Mouse (Mus musculus): ENCODE measurements around the gene Ikzf1. TPM values are rescaled to one million over a fixed set of nuclear protein-coding genes. Genes with fewer than 3 reads are reported as not detected.

Ikzf1 gene
- polyA plus RNA-seq (2015; fragmentation: Nextera tagmentation; extraction: Ambion mirVana), result 1.6 and 1.9 TPM in 2 replicates

GRCm38 (mm10) chr11:11684930-11685852 lies at the start of gene Ikzf1:
Ikzf1 (plus strand) TSS chr11:11685003.
- H3K36me3 ChIP-seq (replicated peaks), result no peaks in the 10 kb centered on the region
- H3K9me3 ChIP-seq, result no peaks in the 10 kb centered on the region
- H3K4me3 ChIP-seq, result peak within 1 kb of the TSS; percentile 55
- H3K4me2 ChIP-seq, result peak within 1 kb of the TSS; percentile 100
- WGBS, result 1% methylated on average over 78 of the region's 100 CpGs
- H3K27me3 ChIP-seq (replicated peaks), result peaks cover 37% of the 10 kb centered on the region
- H3K9ac ChIP-seq, result peak within 1 kb of the TSS; percentile 27
- peak; percentile 83 for ATAC-seq (replicated peaks)
- H3K4me1 ChIP-seq, result peaks cover 18% of the 10 kb centered on the region
- no peak within 1 kb of the TSS for H3K27ac ChIP-seq

- Histone ChIP-seq H3K9me3 (no peaks in the 10 kb centered on the region), H3K27ac (no peak overlapping the region), H3K9ac (no peak overlapping the region), H3K4me1 (no peaks in the 10 kb centered on the region), H3K4me2 (no peak overlapping the region), H3K36me3 (replicated peaks) (no peaks in the 10 kb centered on the region), H3K27me3 (replicated peaks) (no peaks in the 10 kb centered on the region), H3K4me3 (no peak overlapping the region)
- ATAC-seq (replicated peaks), result no peak
These were observed 40.5 kb upstream of the Ikzf1 start for GRCm38 (mm10) chr11:11644303-11644702.

- ATAC-seq (replicated peaks), result no peak
- no peaks in the 10 kb centered on the region for H3K4me1 ChIP-seq
- H3K4me2 ChIP-seq, result no peak overlapping the region
- H3K36me3 ChIP-seq (replicated peaks), result no peaks in the 10 kb centered on the region
- 82% methylated on average over 3 of the region's 3 CpGs for whole genome bisulfite sequencing
- H3K4me3 ChIP-seq, result no peak overlapping the region
- H3K27me3 ChIP-seq (replicated peaks), result no peaks in the 10 kb centered on the region
- no peak overlapping the region for H3K9ac ChIP-seq
- H3K27ac ChIP-seq, result no peak overlapping the region
- H3K9me3 ChIP-seq, result no peaks in the 10 kb centered on the region
These were observed 28.4 kb upstream of the Ikzf1 start for GRCm38 (mm10) chr11:11656388-11656787.

GRCm38 (mm10) chr11:11656995-11657530 lies 27.7 kb upstream of the Ikzf1 start:
- Histone ChIP-seq H3K36me3 (replicated peaks) (no peaks in the 10 kb centered on the region), H3K4me1 (no peaks in the 10 kb centered on the region), H3K27me3 (replicated peaks) (no peaks in the 10 kb centered on the region), H3K4me2 (no peak overlapping the region), H3K4me3 (no peak overlapping the region), H3K9ac (no peak overlapping the region), H3K27ac (no peak overlapping the region), H3K9me3 (no peaks in the 10 kb centered on the region)
- no peak for ATAC-seq (replicated peaks)
- 73% methylated on average over 5 of the region's 5 CpGs for WGBS

- Histone ChIP-seq H3K27ac (no peak overlapping the region), H3K9me3 (no peaks in the 10 kb centered on the region), H3K36me3 (replicated peaks) (no peaks in the 10 kb centered on the region), H3K4me3 (no peak overlapping the region), H3K9ac (no peak overlapping the region), H3K4me1 (no peaks in the 10 kb centered on the region), H3K4me2 (no peak overlapping the region), H3K27me3 (replicated peaks) (no peaks in the 10 kb centered on the region)
- ATAC-seq (replicated peaks), result no peak
- WGBS, result 96% methylated on average over 4 of the region's 4 CpGs
These were observed 27.2 kb upstream of the Ikzf1 start for GRCm38 (mm10) chr11:11657634-11658033.

- no peak for ATAC-seq (replicated peaks)
- no peak overlapping the region for H3K9ac ChIP-seq
- 75% methylated on average over 4 of the region's 4 CpGs for WGBS
These were observed 26.0 kb upstream of the Ikzf1 start for GRCm38 (mm10) chr11:11658834-11659233.

GRCm38 (mm10) chr11:11660651-11661050 lies 24.2 kb upstream of the Ikzf1 start:
- no peaks in the 10 kb centered on the region for H3K4me1 ChIP-seq
- H3K9me3 ChIP-seq, result no peaks in the 10 kb centered on the region
- no peak overlapping the region for H3K4me3 ChIP-seq
- H3K27me3 ChIP-seq (replicated peaks), result no peaks in the 10 kb centered on the region
- H3K9ac ChIP-seq, result no peak overlapping the region
- H3K36me3 ChIP-seq (replicated peaks), result no peaks in the 10 kb centered on the region
- no peak for ATAC-seq (replicated peaks)
- 88% methylated on average over 4 of the region's 4 CpGs for WGBS
- H3K4me2 ChIP-seq, result no peak overlapping the region
- H3K27ac ChIP-seq, result no peak overlapping the region

More at GRCm38 (mm10) chr11:11658834-11659233, 26.0 kb upstream of the Ikzf1 start:
- Histone ChIP-seq H3K9me3 (no peaks in the 10 kb centered on the region), H3K4me2 (no peak overlapping the region), H3K36me3 (replicated peaks) (no peaks in the 10 kb centered on the region), H3K27me3 (replicated peaks) (no peaks in the 10 kb centered on the region), H3K4me3 (no peak overlapping the region), H3K27ac (no peak overlapping the region), H3K4me1 (no peaks in the 10 kb centered on the region)

- no peaks in the 10 kb centered on the region for H3K9me3 ChIP-seq
- H3K27me3 ChIP-seq (replicated peaks), result no peaks in the 10 kb centered on the region
- H3K4me3 ChIP-seq, result no peak overlapping the region
- no peak overlapping the region for H3K9ac ChIP-seq
- no peaks in the 10 kb centered on the region for H3K4me1 ChIP-seq
- 88% methylated on average over 4 of the region's 4 CpGs for WGBS
- H3K36me3 ChIP-seq (replicated peaks), result no peaks in the 10 kb centered on the region
- ATAC-seq (replicated peaks), result no peak
- no peak overlapping the region for H3K27ac ChIP-seq
- H3K4me2 ChIP-seq, result no peak overlapping the region
These were observed 17.4 kb upstream of the Ikzf1 start for GRCm38 (mm10) chr11:11667254-11667921.

GRCm38 (mm10) chr11:11667922-11668290 lies 16.9 kb upstream of the Ikzf1 start:
- WGBS, result 93% methylated on average over 3 of the region's 3 CpGs

GRCm38 (mm10) chr11:11672974-11673373 lies 11.8 kb upstream of the Ikzf1 start:
- Histone ChIP-seq H3K27me3 (replicated peaks) (no peaks in the 10 kb centered on the region), H3K4me1 (no peaks in the 10 kb centered on the region), H3K36me3 (replicated peaks) (no peaks in the 10 kb centered on the region), H3K9ac (no peak overlapping the region), H3K4me3 (no peak overlapping the region), H3K27ac (no peak overlapping the region), H3K4me2 (no peak overlapping the region), H3K9me3 (no peaks in the 10 kb centered on the region)
- no peak for ATAC-seq (replicated peaks)
- WGBS, result 73% methylated on average over 4 of the region's 4 CpGs

More at GRCm38 (mm10) chr11:11667922-11668290, 16.9 kb upstream of the Ikzf1 start:
- no peak overlapping the region for H3K4me3 ChIP-seq
- no peak overlapping the region for H3K27ac ChIP-seq
- no peak for ATAC-seq (replicated peaks)
- no peaks in the 10 kb centered on the region for H3K36me3 ChIP-seq (replicated peaks)
- no peaks in the 10 kb centered on the region for H3K9me3 ChIP-seq
- no peak overlapping the region for H3K9ac ChIP-seq
- H3K4me2 ChIP-seq, result no peak overlapping the region
- H3K4me1 ChIP-seq, result no peaks in the 10 kb centered on the region
- H3K27me3 ChIP-seq (replicated peaks), result no peaks in the 10 kb centered on the region

- no peak overlapping the region for H3K4me2 ChIP-seq
- H3K9me3 ChIP-seq, result no peaks in the 10 kb centered on the region
- no peak overlapping the region for H3K4me3 ChIP-seq
- no peak overlapping the region for H3K9ac ChIP-seq
- no peaks in the 10 kb centered on the region for H3K27me3 ChIP-seq (replicated peaks)
- H3K27ac ChIP-seq, result no peak overlapping the region
- H3K4me1 ChIP-seq, result no peaks in the 10 kb centered on the region
- no peaks in the 10 kb centered on the region for H3K36me3 ChIP-seq (replicated peaks)
- no peak for ATAC-seq (replicated peaks)
These were observed 9.7 kb upstream of the Ikzf1 start for GRCm38 (mm10) chr11:11675063-11675462.

GRCm38 (mm10) chr11:11676068-11676741 lies 8.6 kb upstream of the Ikzf1 start:
- ATAC-seq (replicated peaks), result no peak
- no peak overlapping the region for H3K9ac ChIP-seq
- H3K4me2 ChIP-seq, result no peak overlapping the region
- no peak overlapping the region for H3K27ac ChIP-seq
- no peaks in the 10 kb centered on the region for H3K27me3 ChIP-seq (replicated peaks)
- no peaks in the 10 kb centered on the region for H3K4me1 ChIP-seq
- H3K9me3 ChIP-seq, result no peaks in the 10 kb centered on the region
- H3K4me3 ChIP-seq, result no peak overlapping the region
- 90% methylated on average over 9 of the region's 9 CpGs for WGBS
- H3K36me3 ChIP-seq (replicated peaks), result no peaks in the 10 kb centered on the region
